8 mouse cellular contexts compared by ENCODE assay signal in genomic region chr17:34238706-34239105, GRCm38 (mm10). TPM values are rescaled to one million over a fixed set of nuclear protein-coding genes. Genes with fewer than 3 reads are reported as not detected.
DNase-seq lines count a peak whose midpoint lies in the region; ATAC-seq and TF ChIP-seq lines count a peak whose summit lies in the region.

Gene H2-Ob, plus strand, starts transcription at chr17:34238903.

- ATAC-seq in heart, embryonic 15.5 days (replicated peaks; ENCODE audit: insufficient number of reproducible peaks, insufficient read depth, low FRiP score, low read depth) = no peak
- ATAC-seq in lung, postnatal 0 days = no peak

- no peak within 1 kb of the TSS for H3K9ac ChIP-seq in heart, embryonic 15.5 days
- H3K9ac ChIP-seq in lung, postnatal 0 days (replicated peaks; ENCODE audit: low read depth) = no peak within 1 kb of the TSS

- H3K4me3 ChIP-seq in heart, embryonic 15.5 days = no peak within 1 kb of the TSS
- no peak within 1 kb of the TSS for H3K4me3 ChIP-seq in lung, postnatal 0 days (ENCODE audit: low read depth, low read length)

- H3K36me3 ChIP-seq in heart, embryonic 15.5 days = no peaks in the 10 kb centered on the region
- H3K36me3 ChIP-seq in lung, postnatal 0 days (ENCODE audit: insufficient read depth, low read length) = no peaks in the 10 kb centered on the region

- peak; percentile 30 for DNase-seq in gastrocnemius, adult 18-20 months (ENCODE audit: low spot score)
- DNase-seq in gastrocnemius, postnatal 4 days (ENCODE audit: low spot score in 2 of 2) = no peak
- DNase-seq in retina, embryonic 14.5 days (ENCODE audit: low spot score) = peak; percentile 46
- no peak for DNase-seq in retina, postnatal 1 day
- DNase-seq in lung, postnatal 0 days (ENCODE audit: low spot score) = peak; percentile 70
- peak; percentile 79 for DNase-seq in thymus, postnatal 14 days
- no peak for DNase-seq in cerebellum, adult 8-10 months

- TF ChIP-seq EP300 in lung, postnatal 0 days (IDR thresholded peaks at IDR 0.05) = no peak

- H3K4me2 ChIP-seq in heart, embryonic 15.5 days = no peak within 1 kb of the TSS; the same call in 1 of the 2 replicates
- H3K4me2 ChIP-seq in lung, postnatal 0 days (replicated peaks; ENCODE audit: low read depth, low read length) = no peak within 1 kb of the TSS

- no peaks in the 10 kb centered on the region for H3K27me3 ChIP-seq in heart, embryonic 15.5 days
- no peaks in the 10 kb centered on the region for H3K27me3 ChIP-seq in lung, postnatal 0 days (replicated peaks; ENCODE audit: insufficient read depth, low read length)

- no peaks in the 10 kb centered on the region for H3K9me3 ChIP-seq in heart, embryonic 15.5 days (replicated peaks)
- H3K9me3 ChIP-seq in lung, postnatal 0 days (ENCODE audit: low read length) = no peaks in the 10 kb centered on the region

- no peaks in the 10 kb centered on the region for H3K4me1 ChIP-seq in heart, embryonic 15.5 days (replicated peaks)
- no peaks in the 10 kb centered on the region for H3K4me1 ChIP-seq in lung, postnatal 0 days (ENCODE audit: insufficient read depth, low read depth, low read length)

- no peak for TF ChIP-seq CTCF in lung, postnatal 0 days (IDR thresholded peaks at IDR 0.05)

- H3K27ac ChIP-seq in heart, embryonic 15.5 days = peak within 1 kb of the TSS; percentile 42; the same call in 1 of the 2 replicates
- peak within 1 kb of the TSS; percentile 22 for H3K27ac ChIP-seq in lung, postnatal 0 days (ENCODE audit: low read length)

- WGBS in heart, embryonic 15.5 days = 59% methylated on average over 3 of the region's 3 CpGs
- WGBS in lung, postnatal 0 days = 65% methylated on average over 3 of the region's 3 CpGs

RNA-seq across cellular contexts. Expression of gene H2-Ob, which starts in this region (rescaled TPM):
- total RNA-seq in gastrocnemius, adult 18-20 months (2021) = under 1 TPM; 0.14 to 0.33 TPM
- total RNA-seq in gastrocnemius, postnatal 4 days (2021) = under 1 TPM in 1 of 2 experiments, not detected in 1; 0.39 TPM
- 0.14 and 0.30 TPM in 2 replicates for polyA plus RNA-seq in heart, embryonic 15.5 days (2015; fragmentation: Nextera tagmentation; extraction: Ambion mirVana)
- polyA plus RNA-seq in lung, postnatal 0 days (2015; fragmentation: Nextera tagmentation; extraction: Ambion mirVana) = 0.43 and 1.2 TPM in 2 replicates

Comparison
In these comparisons a context has a peak if more than half of its experiments do, and no peak if none do; other contexts are left out.
1. DNase-seq: peak in retina, embryonic 14.5 days (single experiment), lung, postnatal 0 days (single experiment) and thymus, postnatal 14 days (single experiment); none in gastrocnemius, postnatal 4 days (0 of 2), retina, postnatal 1 day (single experiment) and cerebellum, adult 8-10 months (single experiment).
2. Peak in DNase-seq in gastrocnemius, adult 18-20 months; RNA of the gene not detected or under 1 TPM.